Mouse (Mus musculus): ENCODE measurements around the gene Luzp4.
"Not testable (repeated sequence)": the region's sequence is repeated elsewhere in the genome, so short reads cannot be mapped to it uniquely, and the experiment has no call there.

Gene Luzp4

GRCm38 (mm10) chrX:148857340-148857739 is at the start of gene Luzp4:
Gene Luzp4, plus strand, starts transcription at chrX:148857640.
- not testable (repeated sequence) for DNase-seq (ENCODE audit: low read depth, low spot score)

- DNase-seq (ENCODE audit: low read depth, low spot score) = not testable (repeated sequence)
Observed at GRCm38 (mm10) chrX:148841801-148842200, 15.6 kb upstream of the Luzp4 start.
